Mouse (Mus musculus) heart, postnatal 10 days (tissue): ENCODE data around the gene Dlg1. TPM values are rescaled to one million over a fixed set of nuclear protein-coding genes. Genes with fewer than 3 reads are reported as not detected.

Experiments
- DNase-seq, 2 experiments: peaks; one replicate each; pipeline ENCODE4 v3.0.0; 2021
- intact Hi-C: fragments of 180-260 bp; cut with DNase I; formaldehyde crosslinking; loops from one replicate; pipeline ENCODE4 v1.15.1; 2025
- total RNA-seq, 2 experiments: library from RNA; stranded (reverse); gene quantifications; 2 replicates each; pipeline ENCODE4 v1.2.3; 2021

Gene Dlg1
- 10 to 100 TPM; 39.5 to 41.6 TPM for total RNA-seq

GRCm38 (mm10) chr16:31663379-31664286 is at the start of gene Dlg1:
Gene Dlg1 (plus strand): TSS chr16:31663443.
- intact Hi-C loops = loop anchor here (2.0 to 5.0 kb wide), 2 partner anchors 71 to 205 kb away; no protein-coding TSS in a partner anchor
- DNase-seq = peak; percentile 89 to 92

GRCm38 (mm10) chr16:31616382-31616781 is 46.9 kb upstream of the Dlg1 start:
- no peak for DNase-seq
- intact Hi-C loops = no loop called here

GRCm38 (mm10) chr16:31617128-31617527 is 46.1 kb upstream of the Dlg1 start:
- intact Hi-C loops = no loop called here
- no peak for DNase-seq

- intact Hi-C loops = no loop called here
- DNase-seq = peak; percentile 78 to 83
Observed at GRCm38 (mm10) chr16:31617823-31618371, 45.3 kb upstream of the Dlg1 start.

GRCm38 (mm10) chr16:31618671-31619070 is 44.6 kb upstream of the Dlg1 start:
- intact Hi-C loops = no loop called here
- no peak for DNase-seq

GRCm38 (mm10) chr16:31619675-31620335 is 43.4 kb upstream of the Dlg1 start:
- intact Hi-C loops = no loop called here
- no peak for DNase-seq

- intact Hi-C loops = no loop called here
Observed at GRCm38 (mm10) chr16:31622356-31622755, 40.9 kb upstream of the Dlg1 start.

GRCm38 (mm10) chr16:31623136-31623535 is 40.1 kb upstream of the Dlg1 start:
- intact Hi-C loops = no loop called here
- no peak for DNase-seq

More at GRCm38 (mm10) chr16:31622356-31622755, 40.9 kb upstream of the Dlg1 start:
- no peak for DNase-seq

GRCm38 (mm10) chr16:31624749-31625148 is 38.5 kb upstream of the Dlg1 start:
- no peak for DNase-seq
- intact Hi-C loops = no loop called here

- DNase-seq = no peak
- intact Hi-C loops = no loop called here
Observed at GRCm38 (mm10) chr16:31626331-31626730, 36.9 kb upstream of the Dlg1 start.

- no peak for DNase-seq
- intact Hi-C loops = no loop called here
Observed at GRCm38 (mm10) chr16:31630381-31630780, 32.9 kb upstream of the Dlg1 start.

- intact Hi-C loops = no loop called here
- DNase-seq = no peak
Observed at GRCm38 (mm10) chr16:31631046-31631445, 32.2 kb upstream of the Dlg1 start.

- intact Hi-C loops = no loop called here
- DNase-seq = no peak
Observed at GRCm38 (mm10) chr16:31634371-31634770, 28.9 kb upstream of the Dlg1 start.

GRCm38 (mm10) chr16:31638393-31638792 is 24.9 kb upstream of the Dlg1 start:
- peak; percentile 24 to 50 for DNase-seq
- intact Hi-C loops = no loop called here

- DNase-seq = peak in 1 of 2 experiments; percentile 35
- intact Hi-C loops = no loop called here
Observed at GRCm38 (mm10) chr16:31639946-31640345, 23.3 kb upstream of the Dlg1 start.

GRCm38 (mm10) chr16:31641776-31642175 is 21.5 kb upstream of the Dlg1 start:
- intact Hi-C loops = no loop called here
- DNase-seq = no peak

- intact Hi-C loops = no loop called here
- DNase-seq = no peak
Observed at GRCm38 (mm10) chr16:31647221-31647620, 16.0 kb upstream of the Dlg1 start.

GRCm38 (mm10) chr16:31650788-31651187 is 12.5 kb upstream of the Dlg1 start:
- intact Hi-C loops = no loop called here
- DNase-seq = no peak

GRCm38 (mm10) chr16:31651541-31651940 is 11.7 kb upstream of the Dlg1 start:
- intact Hi-C loops = no loop called here
- DNase-seq = peak in 1 of 2 experiments; percentile 17

- intact Hi-C loops = no loop called here
- no peak for DNase-seq
Observed at GRCm38 (mm10) chr16:31652115-31652843, 11.0 kb upstream of the Dlg1 start.

GRCm38 (mm10) chr16:31653616-31654015 is 9.6 kb upstream of the Dlg1 start:
- intact Hi-C loops = no loop called here
- DNase-seq = no peak
